Mouse (Mus musculus) lung, postnatal 25 days (tissue): ENCODE results near the gene 4933406M09Rik.

Experiments
- DNase-seq: peaks from one replicate; pipeline ENCODE4 v3.0.0; 2022; ENCODE audit warnings: low spot score

Gene 4933406M09Rik

GRCm38 (mm10) chr1:134385666-134386065 lies at the start of gene 4933406M09Rik:
Gene 4933406M09Rik (plus strand): TSS chr1:134385940.
- no peak for DNase-seq

- no peak for DNase-seq
Measured at GRCm38 (mm10) chr1:134336958-134337710, 48.6 kb upstream of the 4933406M09Rik start.

GRCm38 (mm10) chr1:134339162-134339561 lies 46.6 kb upstream of the 4933406M09Rik start:
- no peak for DNase-seq

GRCm38 (mm10) chr1:134339757-134340619 lies 45.8 kb upstream of the 4933406M09Rik start:
- no peak for DNase-seq

GRCm38 (mm10) chr1:134341641-134342277 lies 44.0 kb upstream of the 4933406M09Rik start:
- DNase-seq, result no peak

GRCm38 (mm10) chr1:134342278-134342664 lies 43.5 kb upstream of the 4933406M09Rik start:
- DNase-seq, result no peak

- no peak for DNase-seq
Measured at GRCm38 (mm10) chr1:134342781-134343310, 42.9 kb upstream of the 4933406M09Rik start.

GRCm38 (mm10) chr1:134343567-134343966 lies 42.2 kb upstream of the 4933406M09Rik start:
- no peak for DNase-seq

- DNase-seq, result peak; percentile 69
Measured at GRCm38 (mm10) chr1:134344005-134344950, 41.5 kb upstream of the 4933406M09Rik start.

- DNase-seq, result no peak
Measured at GRCm38 (mm10) chr1:134345075-134345474, 40.7 kb upstream of the 4933406M09Rik start.

GRCm38 (mm10) chr1:134347791-134348190 lies 37.9 kb upstream of the 4933406M09Rik start:
- no peak for DNase-seq

- DNase-seq, result no peak
Measured at GRCm38 (mm10) chr1:134353326-134353725, 32.4 kb upstream of the 4933406M09Rik start.

GRCm38 (mm10) chr1:134357461-134357860 lies 28.3 kb upstream of the 4933406M09Rik start:
- no peak for DNase-seq

GRCm38 (mm10) chr1:134360656-134361055 lies 25.1 kb upstream of the 4933406M09Rik start:
- no peak for DNase-seq

- peak; percentile 7 for DNase-seq
Measured at GRCm38 (mm10) chr1:134361195-134361856, 24.4 kb upstream of the 4933406M09Rik start.

- peak; percentile 97 for DNase-seq
Measured at GRCm38 (mm10) chr1:134361857-134362212, 23.9 kb upstream of the 4933406M09Rik start, which contains the start of gene Tmem183a. Gene Tmem183a (minus strand): TSS chr1:134361979.

GRCm38 (mm10) chr1:134363194-134363593 lies 22.5 kb upstream of the 4933406M09Rik start:
- DNase-seq, result no peak

- DNase-seq, result no peak
Measured at GRCm38 (mm10) chr1:134365491-134365890, 20.2 kb upstream of the 4933406M09Rik start.

GRCm38 (mm10) chr1:134368777-134369337 lies 16.9 kb upstream of the 4933406M09Rik start:
- DNase-seq, result peak; percentile 64

GRCm38 (mm10) chr1:134374124-134374523 lies 11.6 kb upstream of the 4933406M09Rik start:
- no peak for DNase-seq
